Mouse (Mus musculus): ENCODE data around the gene Plp1. TPM values are rescaled to one million over a fixed set of nuclear protein-coding genes. Genes with fewer than 3 reads are reported as not detected.

Gene Plp1
- polyA plus RNA-seq (2014; fragmentation: Illumina TruSeq; extraction: RNeasy Lipid Tissue Mini Kit (QIAGEN cat#74804); ENCODE audit: low read depth, low replicate concordance): 4.8 TPM

DNA sequence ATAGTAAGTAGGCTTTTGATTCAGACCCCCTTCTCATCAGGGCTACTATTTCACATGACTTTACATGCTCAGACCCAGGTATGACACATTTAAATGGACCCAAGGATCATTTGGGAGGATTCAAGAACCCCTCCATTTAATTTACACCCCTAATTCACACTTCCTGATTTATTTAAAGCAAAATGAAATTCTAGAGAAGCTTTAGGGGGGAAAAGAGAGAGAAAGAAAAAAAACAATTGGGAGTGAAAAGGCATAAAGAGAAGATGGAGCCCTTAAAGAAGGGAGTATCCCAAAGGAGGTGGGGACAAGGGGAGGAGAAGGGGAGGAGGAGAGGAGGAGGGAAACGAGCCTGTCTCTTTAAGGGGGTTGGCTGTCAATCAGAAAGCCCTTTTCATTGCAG is at the start of gene Plp1:
Plp1 (plus strand) TSS at position 301 of the 400 bp plus-strand sequence.

DNA sequence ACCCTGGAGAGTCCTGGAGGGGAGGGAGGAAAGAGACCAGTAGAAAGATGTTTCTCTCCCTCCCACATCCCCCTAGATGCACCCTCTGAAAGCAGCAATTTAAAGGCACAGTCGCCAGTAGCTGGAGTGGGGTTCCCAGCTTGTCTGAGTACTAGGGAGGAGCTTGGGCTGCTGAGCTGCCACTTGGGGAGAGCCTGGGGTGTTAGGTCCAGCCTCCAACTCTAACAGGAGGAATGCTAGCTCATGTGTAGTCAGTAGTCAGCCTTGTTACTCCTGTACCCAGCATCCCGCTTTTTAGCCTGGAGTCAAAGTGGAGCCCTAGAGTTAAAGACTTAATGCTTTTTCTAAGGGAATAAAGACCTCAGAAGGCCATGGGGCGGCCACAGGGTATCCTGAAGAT is 42.4 kb upstream of the Plp1 start, which contains the start of gene Glra4:
Glra4 (minus strand) TSS at position 101 of the 400 bp plus-strand sequence.

DNA sequence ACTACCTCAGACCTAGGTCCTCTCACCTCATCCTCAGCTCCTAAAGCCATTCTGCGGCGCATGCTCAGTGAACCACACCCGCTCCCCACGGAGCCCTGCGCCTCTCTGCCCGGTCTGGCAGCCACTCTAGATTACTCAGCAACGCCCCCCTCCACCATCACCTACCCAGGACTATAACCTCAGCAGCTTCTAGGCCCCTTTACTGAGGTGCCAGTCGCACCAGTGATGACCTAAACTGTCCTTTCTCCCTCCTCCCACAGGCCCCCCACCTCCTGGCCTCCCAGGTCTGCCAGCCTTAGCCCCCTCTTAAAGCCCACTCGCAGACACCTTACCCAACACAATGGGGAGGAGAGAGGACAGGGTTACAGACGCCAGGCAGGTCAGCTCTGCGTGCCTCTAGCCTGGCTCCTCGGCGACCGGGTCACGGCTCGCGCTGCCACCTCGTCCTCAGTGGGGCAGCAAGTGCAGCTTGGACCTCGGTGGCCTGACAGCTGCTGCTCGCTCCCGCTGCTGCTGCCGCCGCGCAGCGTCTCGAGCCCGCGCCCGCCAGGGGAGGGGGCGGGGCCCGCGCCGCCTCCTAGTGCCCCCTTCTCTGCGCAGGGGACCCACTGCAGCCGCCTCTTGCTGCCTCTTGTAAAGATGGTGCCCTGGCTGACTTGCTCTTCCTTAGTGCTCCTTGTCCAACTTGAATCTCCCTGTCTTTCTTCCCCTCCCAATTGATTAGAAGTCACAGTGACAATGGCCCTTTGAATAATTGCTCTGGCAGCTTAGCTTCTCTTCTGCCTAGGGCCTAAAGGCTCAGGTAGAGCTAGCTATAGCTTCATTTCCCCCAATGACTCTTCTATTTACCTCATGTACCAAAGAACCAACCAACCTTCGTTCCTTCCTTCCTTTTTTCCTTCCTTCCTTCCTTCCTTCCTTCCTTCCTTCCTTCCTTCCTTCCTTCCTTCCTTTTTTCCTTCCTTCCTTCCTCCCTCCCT is 45.9 kb downstream of the Plp1 start, which contains the start of gene Rab9b:
Rab9b (minus strand) TSS at position 695 of the 980 bp plus-strand sequence.

Other genes starting within 250 kb of the Plp1 start
- gene Tceal3, start 231.8 kb upstream of the Plp1 start, polyA plus RNA-seq (2014; fragmentation: Illumina TruSeq; extraction: RNeasy Lipid Tissue Mini Kit (QIAGEN cat#74804); ENCODE audit: low read depth, low replicate concordance): 59.5 TPM
- gene Tceal1, start 114.7 kb upstream of the Plp1 start, polyA plus RNA-seq (2014; fragmentation: Illumina TruSeq; extraction: RNeasy Lipid Tissue Mini Kit (QIAGEN cat#74804); ENCODE audit: low read depth, low replicate concordance): 9.7 TPM
- gene Morf4l2, start 79.0 kb upstream of the Plp1 start, polyA plus RNA-seq (2014; fragmentation: Illumina TruSeq; extraction: RNeasy Lipid Tissue Mini Kit (QIAGEN cat#74804); ENCODE audit: low read depth, low replicate concordance): 518 TPM
- not detected for gene Glra4, start 42.5 kb upstream of the Plp1 start, polyA plus RNA-seq (2014; fragmentation: Illumina TruSeq; extraction: RNeasy Lipid Tissue Mini Kit (QIAGEN cat#74804); ENCODE audit: low read depth, low replicate concordance)
- gene Rab9b, start 46.1 kb downstream of the Plp1 start, polyA plus RNA-seq (2014; fragmentation: Illumina TruSeq; extraction: RNeasy Lipid Tissue Mini Kit (QIAGEN cat#74804); ENCODE audit: low read depth, low replicate concordance): 0.37 TPM
- not detected for gene H2bfm, start 104.7 kb downstream of the Plp1 start, polyA plus RNA-seq (2014; fragmentation: Illumina TruSeq; extraction: RNeasy Lipid Tissue Mini Kit (QIAGEN cat#74804); ENCODE audit: low read depth, low replicate concordance)
- 16.2 TPM for gene Tmsb15b2, start 152.8 kb downstream of the Plp1 start, polyA plus RNA-seq (2014; fragmentation: Illumina TruSeq; extraction: RNeasy Lipid Tissue Mini Kit (QIAGEN cat#74804); ENCODE audit: low read depth, low replicate concordance)
- 3.9 TPM for gene Tmsb15l, start 154.2 kb downstream of the Plp1 start, polyA plus RNA-seq (2014; fragmentation: Illumina TruSeq; extraction: RNeasy Lipid Tissue Mini Kit (QIAGEN cat#74804); ENCODE audit: low read depth, low replicate concordance)
- gene Tmsb15b1, start 154.2 kb downstream of the Plp1 start, polyA plus RNA-seq (2014; fragmentation: Illumina TruSeq; extraction: RNeasy Lipid Tissue Mini Kit (QIAGEN cat#74804); ENCODE audit: low read depth, low replicate concordance): 18.0 TPM
- 4.3 TPM for gene Zcchc18, start 170.5 kb downstream of the Plp1 start, polyA plus RNA-seq (2014; fragmentation: Illumina TruSeq; extraction: RNeasy Lipid Tissue Mini Kit (QIAGEN cat#74804); ENCODE audit: low read depth, low replicate concordance)
- gene Slc25a53, start 215.6 kb downstream of the Plp1 start, polyA plus RNA-seq (2014; fragmentation: Illumina TruSeq; extraction: RNeasy Lipid Tissue Mini Kit (QIAGEN cat#74804); ENCODE audit: low read depth, low replicate concordance): 7.4 TPM
- gene Fam199x, start 226.9 kb downstream of the Plp1 start, polyA plus RNA-seq (2014; fragmentation: Illumina TruSeq; extraction: RNeasy Lipid Tissue Mini Kit (QIAGEN cat#74804); ENCODE audit: low read depth, low replicate concordance): 3.5 TPM